Mouse (Mus musculus) intestine, embryonic 14.5 days (tissue): ENCODE results near the gene Zmym4. TPM values are rescaled to one million over a fixed set of nuclear protein-coding genes. Genes with fewer than 3 reads are reported as not detected.
A peak's percentile ranks its signal among the peaks of the same experiment; 100 is the strongest.
"Not testable (repeated sequence)": the region's sequence is repeated elsewhere in the genome, so short reads cannot be mapped to it uniquely, and the experiment has no call there.

Experiments used
- ATAC-seq: fragments of 200-750 bp; cut with Nextera tagmentation; replicated peaks from 2 replicates; pipeline ENCODE4 v1.8.0; 2017; ENCODE audit warnings: low read depth, moderate number of reproducible peaks, moderate TSS enrichment, moderate library complexity; ENCODE audit not compliant: low FRiP score, low TSS enrichment
- DNase-seq: peaks from one replicate; pipeline ENCODE4 v3.0.0-alpha.2; 2018; ENCODE audit warnings: low spot score
- H3K27ac ChIP-seq: fragments of 300-500 bp; sonication (generic); 2 replicates; pipeline ENCODE4 v1.5.1; 2014; ENCODE audit warnings: low read depth, mild to moderate bottlenecking, control low read depth
- H3K27me3 ChIP-seq: fragments of 300-500 bp; sonication (generic); replicated peaks from 2 replicates; pipeline ENCODE4 v1.6.1; 2014; ENCODE audit warnings: low read length, control low read depth; ENCODE audit not compliant: control insufficient read depth, insufficient read depth
- H3K36me3 ChIP-seq: fragments of 300-500 bp; sonication (generic); 2 replicates; pipeline ENCODE4 v1.6.1; 2014; ENCODE audit warnings: low read length, control low read depth; ENCODE audit not compliant: control insufficient read depth, insufficient read depth
- H3K4me1 ChIP-seq: fragments of 300-500 bp; sonication (generic); replicated peaks from 2 replicates; pipeline ENCODE4 v1.6.1; 2014; ENCODE audit warnings: low read length, control low read depth, mixed read lengths; ENCODE audit not compliant: control insufficient read depth, insufficient read depth
- H3K4me2 ChIP-seq: fragments of 300-500 bp; sonication (generic); 2 replicates; pipeline ENCODE4 v1.6.1; 2014; ENCODE audit warnings: low read length
- H3K4me3 ChIP-seq: fragments of 300-500 bp; sonication (generic); 2 replicates; pipeline ENCODE4 v1.5.1; 2014; ENCODE audit warnings: low read depth, low read length, control low read depth, mixed read lengths
- H3K9ac ChIP-seq: fragments of 300-500 bp; sonication (generic); 2 replicates; pipeline ENCODE4 v1.6.1; 2014; ENCODE audit warnings: mild to moderate bottlenecking, low read length
- H3K9me3 ChIP-seq: fragments of 300-500 bp; sonication (generic); 2 replicates; pipeline ENCODE4 v1.6.1; 2016; ENCODE audit warnings: low read length, control low read depth; ENCODE audit not compliant: control insufficient read depth
- WGBS: fragments of 180-500 bp; shearing (Covaris S2); extraction: QIAGEN DNeasy Blood & Tissue Kit; methylation state at CpG from one replicate; pipeline ENCODE4 v1.1.7; 2014; 5-methylcytosine and 5-hydroxymethylcytosine counted together
- polyA plus RNA-seq: library from polyadenylated mRNA; unstranded; fragments of >200 nt; fragmentation: Nextera tagmentation; extraction: Ambion mirVana; gene quantifications from 2 replicates; pipeline ENCODE4 v1.2.1, GENCODE M21; 2014

Gene Zmym4
- 17.3 and 23.4 TPM in 2 replicates for polyA plus RNA-seq

GRCm38 (mm10) chr4:126967864-126968821 lies at the start of gene Zmym4:
Gene Zmym4, minus strand, starts transcription at chr4:126968135.
- H3K27me3 ChIP-seq = no peaks in the 10 kb centered on the region
- peaks cover 6% of the 10 kb centered on the region for H3K4me1 ChIP-seq
- peak within 1 kb of the TSS; percentile 96 for H3K27ac ChIP-seq
- H3K9ac ChIP-seq = peak within 1 kb of the TSS; percentile 95
- ATAC-seq = peak; percentile 98
- 6% methylated on average over 49 of the region's 54 CpGs for WGBS
- H3K4me3 ChIP-seq = peak within 1 kb of the TSS; percentile 86
- H3K4me2 ChIP-seq = peak within 1 kb of the TSS; percentile 88
- H3K36me3 ChIP-seq = no peaks in the 10 kb centered on the region
- peak; percentile 88 for DNase-seq
- no peaks in the 10 kb centered on the region for H3K9me3 ChIP-seq

- Histone ChIP-seq H3K9ac (no peak overlapping the region), H3K4me2 (no peak overlapping the region), H3K4me1 (0 out of 2 replicates have a peak, but pooled peaks cover 4% of the 10 kb centered on the region), H3K27ac (no peak overlapping the region), H3K9me3 (no peaks in the 10 kb centered on the region), H3K4me3 (no peak overlapping the region), H3K36me3 (no peaks in the 10 kb centered on the region), H3K27me3 (no peaks in the 10 kb centered on the region)
- WGBS = 87% methylated on average over 4 of the region's 4 CpGs
- ATAC-seq (no peak), DNase-seq (no peak)
Observed at GRCm38 (mm10) chr4:127016366-127016765, 48.4 kb upstream of the Zmym4 start.

GRCm38 (mm10) chr4:127015294-127015993 lies 47.5 kb upstream of the Zmym4 start:
- 12% methylated on average over 14 of the region's 26 CpGs for WGBS
- H3K4me1 ChIP-seq, H3K9me3 ChIP-seq, H3K36me3 ChIP-seq, H3K9ac ChIP-seq, H3K27ac ChIP-seq, H3K27me3 ChIP-seq: not testable (repeated sequence)
- peak; percentile 90 for ATAC-seq
- DNase-seq = peak; percentile 91
- Histone ChIP-seq H3K4me2 (peak overlapping the region; percentile 33), H3K4me3 (peak overlapping the region; percentile 24; the same call in 1 of the 2 replicates)

GRCm38 (mm10) chr4:127005113-127005936 lies 37.4 kb upstream of the Zmym4 start:
- 16% methylated on average over 25 of the region's 25 CpGs for WGBS
- Histone ChIP-seq H3K4me3 (peak overlapping the region; percentile 25), H3K27ac (no peak overlapping the region), H3K4me1 (no peaks in the 10 kb centered on the region), H3K4me2 (peak overlapping the region; percentile 48), H3K36me3 (no peaks in the 10 kb centered on the region), H3K9me3 (peaks cover 3% of the 10 kb centered on the region; the same call in 1 of the 2 replicates), H3K9ac (peak overlapping the region; percentile 27), H3K27me3 (peaks cover 3% of the 10 kb centered on the region; the same call in 1 of the 2 replicates)
- DNase-seq (peak; percentile 79), ATAC-seq (peak; percentile 75; the same call in 1 of the 2 replicates)

- Histone ChIP-seq H3K4me3 (no peak overlapping the region), H3K36me3 (no peaks in the 10 kb centered on the region), H3K9me3 (peaks cover 3% of the 10 kb centered on the region; the same call in 1 of the 2 replicates), H3K4me2 (no peak overlapping the region), H3K4me1 (no peaks in the 10 kb centered on the region), H3K9ac (no peak overlapping the region), H3K27ac (no peak overlapping the region), H3K27me3 (peaks cover 6% of the 10 kb centered on the region; the same call in 1 of the 2 replicates)
- 90% methylated on average over 3 of the region's 3 CpGs for WGBS
- ATAC-seq = no peak
- DNase-seq = no peak
Observed at GRCm38 (mm10) chr4:127004384-127004783, 36.4 kb upstream of the Zmym4 start.

- H3K9me3 ChIP-seq = peaks cover 3% of the 10 kb centered on the region; the same call in 1 of the 2 replicates
- DNase-seq (no peak), ATAC-seq (no peak)
- 38% methylated on average over 8 of the region's 8 CpGs for WGBS
- H3K4me1 ChIP-seq = no peaks in the 10 kb centered on the region
- no peak overlapping the region for H3K9ac ChIP-seq
- H3K27ac ChIP-seq = no peak overlapping the region
- H3K4me3 ChIP-seq = no peak overlapping the region
- peaks cover 6% of the 10 kb centered on the region; the same call in 1 of the 2 replicates for H3K27me3 ChIP-seq
- H3K36me3 ChIP-seq = no peaks in the 10 kb centered on the region
- no peak overlapping the region for H3K4me2 ChIP-seq
Observed at GRCm38 (mm10) chr4:127000601-127001105, 32.7 kb upstream of the Zmym4 start.

- not testable (repeated sequence) for H3K27ac ChIP-seq, H3K27me3 ChIP-seq, DNase-seq, H3K9ac ChIP-seq, ATAC-seq, H3K4me2 ChIP-seq, H3K4me3 ChIP-seq, H3K36me3 ChIP-seq, H3K4me1 ChIP-seq, H3K9me3 ChIP-seq
- WGBS = 97% methylated on average over 16 of the region's 16 CpGs
Observed at GRCm38 (mm10) chr4:126999372-126999771, 31.4 kb upstream of the Zmym4 start.

GRCm38 (mm10) chr4:126992356-126992755 lies 24.4 kb upstream of the Zmym4 start:
- no peaks in the 10 kb centered on the region for H3K9me3 ChIP-seq
- H3K9ac ChIP-seq = no peak overlapping the region
- ATAC-seq (no peak), DNase-seq (no peak)
- no peaks in the 10 kb centered on the region for H3K27me3 ChIP-seq
- no peaks in the 10 kb centered on the region for H3K4me1 ChIP-seq
- H3K4me3 ChIP-seq = no peak overlapping the region
- H3K36me3 ChIP-seq = no peaks in the 10 kb centered on the region
- H3K4me2 ChIP-seq = no peak overlapping the region
- no peak overlapping the region for H3K27ac ChIP-seq
- WGBS = 61% methylated on average over 5 of the region's 5 CpGs
